Mouse (Mus musculus) olfactory bulb, adult 2 months (tissue): Measurements from ENCODE around the gene Inhba.

Experiments used
- CTCF ChIP-seq: fragments of 200-500 bp; IDR thresholded peaks from 2 replicates; pipeline ENCODE4 v1.5.1; 2012; ENCODE audit warnings: low read depth, mild to moderate bottlenecking, low read length, moderate library complexity; ENCODE audit not compliant: insufficient read depth
- POLR2A ChIP-seq: fragments of 200-500 bp; IDR thresholded peaks from 2 replicates; pipeline ENCODE4 v1.6.1; 2012; ENCODE audit warnings: mild to moderate bottlenecking, low read depth, low read length, moderate library complexity; ENCODE audit not compliant: insufficient read depth

DNA sequence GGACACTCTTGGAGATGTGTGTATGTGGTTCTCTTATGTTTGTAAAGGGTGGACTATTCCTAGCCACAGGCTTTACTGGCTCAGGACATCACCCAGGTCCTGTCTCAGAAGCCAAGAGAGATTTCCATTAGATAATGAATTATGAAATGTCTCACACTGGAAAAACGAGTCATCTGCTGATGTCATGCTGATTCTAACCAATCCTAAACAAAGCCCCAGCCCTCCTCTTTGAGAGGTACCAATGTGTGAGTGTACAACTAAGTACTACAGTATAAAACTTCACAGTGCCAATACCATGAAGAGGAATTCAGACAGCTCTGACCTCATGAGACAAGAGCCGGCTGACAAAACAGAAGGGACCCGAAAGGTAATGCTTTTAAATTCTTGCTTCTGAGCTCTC, 2.5 kb downstream of the Inhba start:
- TF ChIP-seq CTCF (no peak), POLR2A (no peak)
